Mouse (Mus musculus) cortical plate, adult 2 months (tissue): Measurements from ENCODE around the gene Lce3e. TPM values are rescaled to one million over a fixed set of nuclear protein-coding genes. Genes with fewer than 3 reads are reported as not detected.
A peak's percentile ranks its signal among the peaks of the same experiment; 100 is the strongest.

Source experiments
- H3K27ac ChIP-seq: fragments of 200-500 bp; 2 replicates; pipeline ENCODE4 v1.5.1; 2012; ENCODE audit warnings: low read length, control low read depth, inconsistent platforms; ENCODE audit not compliant: insufficient read depth
- H3K4me1 ChIP-seq: fragments of 200-500 bp; 2 replicates; pipeline ENCODE4 v1.6.1; 2011; ENCODE audit warnings: low read length; ENCODE audit not compliant: control insufficient read depth, insufficient read depth
- H3K4me3 ChIP-seq: fragments of 200-500 bp; 2 replicates; pipeline ENCODE4 v1.5.1; 2011; ENCODE audit warnings: mild to moderate bottlenecking, low read length, control low read depth; ENCODE audit not compliant: insufficient read depth
- CTCF ChIP-seq: fragments of 200-500 bp; IDR thresholded peaks from 2 replicates; pipeline ENCODE4 v1.5.1; 2011; ENCODE audit warnings: mild to moderate bottlenecking, control low read depth, low read length; ENCODE audit not compliant: insufficient read depth; ENCODE audit errors: extremely low read depth
- POLR2A ChIP-seq: fragments of 200-500 bp; IDR thresholded peaks from 2 replicates; pipeline ENCODE4 v1.6.1; 2011; ENCODE audit warnings: mild to moderate bottlenecking, low read length, control low read depth; ENCODE audit not compliant: insufficient read depth; ENCODE audit errors: extremely low read depth
- polyA plus RNA-seq: library from polyadenylated mRNA; depleted of rRNA; stranded (reverse); fragments of >200 nt; gene quantifications from 2 replicates; pipeline ENCODE4 v1.2.3, GENCODE M21; 2012; rRNA removed

The Lce3e gene
- polyA plus RNA-seq, 1 experiment, result not detected

- TF ChIP-seq CTCF (no peak), POLR2A (no peak)
- Histone ChIP-seq H3K4me3 (peak overlapping the region; percentile 37), H3K4me1 (no peaks in the 10 kb centered on the region), H3K27ac (no peak overlapping the region)
Measured at GRCm38 (mm10) chr3:93014378-93014801, 47.5 kb downstream of the Lce3e start.

DNA sequence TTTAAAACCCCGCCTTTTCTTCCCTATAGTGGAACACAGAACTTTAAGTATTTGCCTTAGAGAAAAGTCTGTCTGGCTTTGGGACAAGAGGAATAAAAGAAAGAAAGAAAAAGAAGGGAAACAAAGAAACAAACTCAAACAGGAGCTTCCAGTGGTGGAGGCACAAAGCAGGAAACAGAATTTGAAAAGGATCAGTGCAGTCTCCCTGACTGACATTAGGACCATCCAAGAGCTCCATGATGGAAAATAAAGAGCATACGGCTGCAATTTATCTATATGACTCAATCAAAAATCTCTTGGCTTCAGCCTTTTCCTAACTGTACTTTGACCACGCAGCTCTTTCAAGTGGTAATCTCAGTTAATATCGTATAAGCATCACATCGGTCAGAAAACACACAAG lies 48.0 kb downstream of the Lce3e start:
- no peak overlapping the region for H3K27ac ChIP-seq
- TF ChIP-seq POLR2A, result no peak
- TF ChIP-seq CTCF, result no peak
- no peaks in the 10 kb centered on the region for H3K4me1 ChIP-seq
- peak overlapping the region; percentile 37; the same call in 1 of the 2 replicates for H3K4me3 ChIP-seq

- peak within 1 kb of the TSS; percentile 37; the same call in 1 of the 2 replicates for H3K4me3 ChIP-seq
- H3K4me1 ChIP-seq, result no peaks in the 10 kb centered on the region
- TF ChIP-seq POLR2A, result no peak
- no peak for TF ChIP-seq CTCF
- no peak within 1 kb of the TSS for H3K27ac ChIP-seq
Measured at GRCm38 (mm10) chr3:93015460-93016104, 48.7 kb downstream of the Lce3e start, which contains the start of gene Crct1. TSS of gene Crct1 (minus strand) at chr3:93015687.

Other genes starting within 250 kb of the Lce3e start
- gene Lce1f, start 246.7 kb upstream of the Lce3e start, polyA plus RNA-seq, result not detected in 2 replicates
- not detected in 2 replicates for gene Gm38119, start 228.0 kb upstream of the Lce3e start, polyA plus RNA-seq
- not detected in 2 replicates for gene Lce1g, start 214.7 kb upstream of the Lce3e start, polyA plus RNA-seq
- gene Lce1h, start 202.0 kb upstream of the Lce3e start, polyA plus RNA-seq, result not detected in 2 replicates
- gene Lce1i, start 188.2 kb upstream of the Lce3e start, polyA plus RNA-seq, result not detected in 2 replicates
- gene Lce1j, start 176.5 kb upstream of the Lce3e start, polyA plus RNA-seq, result not detected in 2 replicates
- not detected in 2 replicates for gene Lce1k, start 159.2 kb upstream of the Lce3e start, polyA plus RNA-seq
- gene Kprp, start 139.8 kb upstream of the Lce3e start, polyA plus RNA-seq, result not detected in 2 replicates
- gene Lce1l, start 115.8 kb upstream of the Lce3e start, polyA plus RNA-seq, result not detected in 2 replicates
- gene 2310050C09Rik, start 96.8 kb upstream of the Lce3e start, polyA plus RNA-seq, result not detected in 2 replicates
- gene Lce3a, start 40.8 kb upstream of the Lce3e start, polyA plus RNA-seq, result not detected in 2 replicates
- gene Lce3b, start 34.1 kb upstream of the Lce3e start, polyA plus RNA-seq, result not detected in 2 replicates
- gene Lce3c, start 22.6 kb upstream of the Lce3e start, polyA plus RNA-seq, result not detected in 2 replicates
- not detected in 2 replicates for gene Lce3d, start 9.7 kb upstream of the Lce3e start, polyA plus RNA-seq
- not detected in 2 replicates for gene Lce3f, start 25.2 kb downstream of the Lce3e start, polyA plus RNA-seq
- gene Crct1, start 48.6 kb downstream of the Lce3e start, polyA plus RNA-seq, result 0.21 and 0.27 TPM in 2 replicates
- gene Lce1m, start 52.0 kb downstream of the Lce3e start, polyA plus RNA-seq, result not detected in 2 replicates
- gene Gm4858, start 101.8 kb downstream of the Lce3e start, polyA plus RNA-seq, result not detected in 2 replicates
- gene Crnn, start 177.7 kb downstream of the Lce3e start, polyA plus RNA-seq, result not detected in 2 replicates
- not detected in 2 replicates for gene Flg2, start 230.2 kb downstream of the Lce3e start, polyA plus RNA-seq